Mouse (Mus musculus) midbrain, postnatal 0 days (tissue): Measurements from ENCODE around the gene Skap1. TPM values are rescaled to one million over a fixed set of nuclear protein-coding genes. Genes with fewer than 3 reads are reported as not detected.

Experiments
- ATAC-seq: fragments of 200-750 bp; cut with Nextera tagmentation; 2 replicates; pipeline ENCODE4 v1.8.0; 2017; ENCODE audit warnings: moderate number of reproducible peaks, mild to moderate bottlenecking, moderate TSS enrichment, moderate library complexity; ENCODE audit not compliant: low FRiP score
- DNase-seq: peaks from one replicate; pipeline ENCODE4 v3.0.0-alpha.2; 2015; ENCODE audit warnings: low spot score
- H3K27ac ChIP-seq: fragments of 300-500 bp; sonication (generic); 2 replicates; pipeline ENCODE4 v1.5.1; 2014; ENCODE audit warnings: low read depth, mild to moderate bottlenecking, low read length, mixed read lengths
- H3K27me3 ChIP-seq: fragments of 300-500 bp; sonication (generic); 2 replicates; pipeline ENCODE4 v1.6.1; 2014; ENCODE audit warnings: low read length, control low read depth, mixed read lengths; ENCODE audit not compliant: insufficient read depth
- H3K36me3 ChIP-seq: fragments of 300-500 bp; sonication (generic); 2 replicates; pipeline ENCODE4 v1.6.1; 2014; ENCODE audit warnings: low read length, control low read depth, mixed read lengths; ENCODE audit not compliant: insufficient read depth
- H3K4me1 ChIP-seq: fragments of 300-500 bp; sonication (generic); 2 replicates; pipeline ENCODE4 v1.6.1; 2014; ENCODE audit warnings: mild to moderate bottlenecking, control low read depth, antibody characterized with exemption, low read length, mixed read lengths; ENCODE audit not compliant: insufficient read depth
- H3K4me2 ChIP-seq: fragments of 300-500 bp; sonication (generic); 2 replicates; pipeline ENCODE4 v1.6.1; 2014; ENCODE audit warnings: low read depth, mild to moderate bottlenecking, low read length, mixed read lengths; ENCODE audit not compliant: poor library complexity, severe bottlenecking
- H3K4me3 ChIP-seq: fragments of 300-500 bp; sonication (generic); 2 replicates; pipeline ENCODE4 v1.5.1; 2014; ENCODE audit warnings: low read depth, mild to moderate bottlenecking, low read length, moderate library complexity
- H3K9ac ChIP-seq: fragments of 300-500 bp; sonication (generic); replicated peaks from 2 replicates; pipeline ENCODE4 v1.6.1; 2014; ENCODE audit warnings: mild to moderate bottlenecking, low read length, moderate library complexity, mixed read lengths; ENCODE audit not compliant: poor library complexity, severe bottlenecking
- H3K9me3 ChIP-seq: fragments of 300-500 bp; sonication (generic); 2 replicates; pipeline ENCODE4 v1.6.1; 2016; ENCODE audit warnings: low read length, control low read depth
- CTCF ChIP-seq: IDR thresholded peaks from 2 replicates; pipeline ENCODE4 v1.5.1; 2016; ENCODE audit warnings: antibody characterized with exemption, mild to moderate bottlenecking
- WGBS: fragments of 180-500 bp; shearing (Covaris S2); extraction: QIAGEN DNeasy Blood & Tissue Kit; methylation state at CpG from one replicate; pipeline ENCODE4 v1.1.7; 2014; 5-methylcytosine and 5-hydroxymethylcytosine counted together
- polyA plus RNA-seq: library from polyadenylated mRNA; unstranded; fragments of >200 nt; fragmentation: Nextera tagmentation; extraction: Ambion mirVana; gene quantifications from 2 replicates; pipeline ENCODE4 v1.2.1, GENCODE M21; 2015
- total RNA-seq: library from RNA; depleted of rRNA; stranded (reverse); fragments of >200 nt; gene quantifications from 2 replicates; pipeline ENCODE4 v1.2.3, GENCODE M21; 2014

Skap1 gene
- total and polyA plus RNA-seq, 2 experiments from 2014 or later: 1.0 to 3.2 TPM

- DNase-seq (no peak), ATAC-seq (no peak)
- Histone ChIP-seq H3K27me3 (no peaks in the 10 kb centered on the region), H3K4me3 (no peak overlapping the region), H3K36me3 (no peaks in the 10 kb centered on the region), H3K27ac (no peak overlapping the region), H3K9ac (no peak overlapping the region), H3K9me3 (no peaks in the 10 kb centered on the region), H3K4me1 (no peaks in the 10 kb centered on the region), H3K4me2 (no peak overlapping the region)
- TF ChIP-seq CTCF: no peak
- 54% methylated on average over 12 of the region's 12 CpGs for WGBS
Measured at GRCm38 (mm10) chr11:96740796-96741195, 276.4 kb downstream of the Skap1 start.

DNA sequence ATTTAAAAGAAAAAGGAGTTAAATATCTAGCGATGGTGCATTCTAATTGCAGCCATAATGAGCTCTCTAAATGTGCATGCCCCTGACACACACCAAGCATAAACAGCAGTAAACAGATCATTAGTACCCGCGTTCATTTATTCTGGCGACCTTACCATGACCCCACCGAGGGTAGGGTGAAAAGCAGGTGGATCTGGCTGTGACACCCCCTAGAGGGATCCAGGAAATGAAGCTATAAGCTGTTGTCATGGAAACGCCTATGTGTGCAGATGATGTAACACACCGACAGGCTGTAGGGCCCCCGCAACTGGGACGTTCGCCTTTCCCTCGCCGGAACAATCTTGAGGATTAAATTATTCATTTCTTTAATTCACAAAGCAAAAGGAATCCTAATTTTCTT, 277.6 kb downstream of the Skap1 start:
- DNase-seq (peak; percentile 79), ATAC-seq (no peak)
- H3K4me3 ChIP-seq: 0 out of 2 replicates have a peak overlapping the region, but pooled peaks have one; percentile 1
- H3K9ac ChIP-seq: no peak overlapping the region
- H3K27ac ChIP-seq: no peak overlapping the region
- 0 out of 2 replicates have a peak, but pooled peaks have one; percentile 19 for TF ChIP-seq CTCF
- no peaks in the 10 kb centered on the region for H3K36me3 ChIP-seq
- no peaks in the 10 kb centered on the region for H3K27me3 ChIP-seq
- no peaks in the 10 kb centered on the region for H3K4me1 ChIP-seq
- H3K9me3 ChIP-seq: no peaks in the 10 kb centered on the region
- peak overlapping the region; percentile 32 for H3K4me2 ChIP-seq
- WGBS: 5% methylated on average over 12 of the region's 12 CpGs

- ATAC-seq: no peak
- no peak overlapping the region for H3K4me3 ChIP-seq
- WGBS: 28% methylated on average over 11 of the region's 11 CpGs
- peak; percentile 58 for DNase-seq
- no peaks in the 10 kb centered on the region for H3K36me3 ChIP-seq
- no peak overlapping the region for H3K27ac ChIP-seq
- no peak for TF ChIP-seq CTCF
- H3K9me3 ChIP-seq: no peaks in the 10 kb centered on the region
- H3K27me3 ChIP-seq: no peaks in the 10 kb centered on the region
- H3K4me2 ChIP-seq: 0 out of 2 replicates have a peak overlapping the region, but pooled peaks have one; percentile 15
- H3K4me1 ChIP-seq: no peaks in the 10 kb centered on the region
- no peak overlapping the region for H3K9ac ChIP-seq
Measured at GRCm38 (mm10) chr11:96743000-96743399, 278.6 kb downstream of the Skap1 start.

DNA sequence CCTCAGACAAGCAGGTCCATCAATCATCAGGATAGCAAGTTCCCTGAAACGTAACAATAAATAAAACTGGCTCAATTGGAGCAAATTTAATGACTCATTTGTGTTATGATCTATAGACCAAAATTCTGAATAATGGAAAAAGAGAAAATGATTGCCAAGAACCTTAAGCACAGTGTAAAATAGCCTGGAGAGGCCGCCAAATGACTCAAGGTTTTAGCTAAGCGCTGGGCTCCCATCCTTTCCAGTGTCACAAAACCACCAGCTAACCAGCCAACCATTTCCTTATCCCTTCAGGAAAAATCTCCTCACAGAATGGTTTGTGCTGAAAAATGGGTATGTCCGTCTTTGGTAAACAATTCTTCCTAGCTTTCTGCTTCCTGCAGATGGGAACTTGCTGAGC, 279.5 kb downstream of the Skap1 start:
- ATAC-seq (no peak), DNase-seq (no peak)
- Histone ChIP-seq H3K27ac (no peak overlapping the region), H3K9ac (no peak overlapping the region), H3K27me3 (no peaks in the 10 kb centered on the region), H3K9me3 (no peaks in the 10 kb centered on the region), H3K4me1 (no peaks in the 10 kb centered on the region), H3K4me2 (no peak overlapping the region), H3K36me3 (no peaks in the 10 kb centered on the region), H3K4me3 (no peak overlapping the region)
- 88% methylated on average over 4 of the region's 4 CpGs for WGBS
- no peak for TF ChIP-seq CTCF

DNA sequence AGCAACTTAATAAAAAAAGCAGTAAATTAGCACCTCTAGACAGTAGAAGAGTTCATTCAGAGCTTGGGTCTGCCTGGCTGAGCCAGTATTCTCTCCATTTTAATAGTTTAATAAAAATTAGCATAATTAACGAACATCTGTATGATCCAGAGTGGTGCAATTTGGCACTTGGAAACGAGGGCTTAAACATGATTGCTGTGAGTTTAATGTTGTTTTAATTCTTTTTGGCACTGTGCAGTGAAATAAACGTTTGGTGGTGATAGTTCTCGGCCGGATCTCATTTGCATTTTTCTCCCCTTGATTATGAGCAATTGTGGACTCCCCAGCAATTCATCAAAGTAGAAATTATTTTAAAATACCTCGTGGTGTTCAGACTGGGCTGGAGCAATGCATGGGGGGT, 282.3 kb downstream of the Skap1 start:
- DNase-seq (no peak), ATAC-seq (no peak)
- no peaks in the 10 kb centered on the region for H3K4me1 ChIP-seq
- H3K9me3 ChIP-seq: no peaks in the 10 kb centered on the region
- no peak overlapping the region for H3K4me2 ChIP-seq
- no peak overlapping the region for H3K27ac ChIP-seq
- no peak overlapping the region for H3K9ac ChIP-seq
- TF ChIP-seq CTCF: no peak
- H3K27me3 ChIP-seq: no peaks in the 10 kb centered on the region
- WGBS: 55% methylated on average over 6 of the region's 6 CpGs
- no peak overlapping the region for H3K4me3 ChIP-seq
- no peaks in the 10 kb centered on the region for H3K36me3 ChIP-seq

- no peaks in the 10 kb centered on the region for H3K9me3 ChIP-seq
- no peak for TF ChIP-seq CTCF
- no peak overlapping the region for H3K27ac ChIP-seq
- no peak overlapping the region for H3K9ac ChIP-seq
- ATAC-seq (no peak), DNase-seq (no peak)
- H3K4me2 ChIP-seq: no peak overlapping the region
- no peaks in the 10 kb centered on the region for H3K27me3 ChIP-seq
- no peaks in the 10 kb centered on the region for H3K4me1 ChIP-seq
- H3K36me3 ChIP-seq: no peaks in the 10 kb centered on the region
- no peak overlapping the region for H3K4me3 ChIP-seq
- WGBS: 50% methylated on average over 3 of the region's 3 CpGs
Measured at GRCm38 (mm10) chr11:96747555-96747954, 283.2 kb downstream of the Skap1 start.
